Comparison of ENCODE assay signal across 11 mouse cellular contexts in genomic region chr12:116660076-116660475, GRCm38 (mm10).
A peak's percentile ranks its signal among the peaks of the same experiment; 100 is the strongest.
DNase-seq lines count a peak whose midpoint lies in the region; ATAC-seq and TF ChIP-seq lines count a peak whose summit lies in the region.
"Had no signal": no experiment of that assay in that cellular context is flagged by ENCODE, and none has a peak within 500 bp of the region (broad histone marks: within the 10 kb centered on the region; RNA-seq: fewer than 3 reads in every experiment).

No protein-coding gene starts in this region.

- intact Hi-C loops in gastrocnemius, adult 2 months (cut with DNase I), result no loop called here

- TF ChIP-seq CTCF in gastrocnemius, adult 2 months (IDR thresholded peaks at IDR 0.05), result no peak

- H3K4me3 ChIP-seq in neural tube, embryonic 11.5 days (ENCODE audit: low read depth, low read length), result no peak overlapping the region
- H3K4me3 ChIP-seq in midbrain, embryonic 13.5 days (replicated peaks), result no peak overlapping the region
- no peak overlapping the region for H3K4me3 ChIP-seq in gastrocnemius, adult 2 months
- H3K4me3 ChIP-seq: heart, embryonic 15.5 days had no signal

- H3K27me3 ChIP-seq in neural tube, embryonic 11.5 days (ENCODE audit: control insufficient read depth, insufficient read depth, low read length), result no peaks in the 10 kb centered on the region
- no peaks in the 10 kb centered on the region for H3K27me3 ChIP-seq in midbrain, embryonic 13.5 days
- H3K27me3 ChIP-seq: heart, embryonic 15.5 days had no signal

- peaks cover 4% of the 10 kb centered on the region; the same call in 1 of the 2 replicates for H3K4me1 ChIP-seq in neural tube, embryonic 11.5 days (ENCODE audit: control insufficient read depth, insufficient read depth, low read length)
- H3K4me1 ChIP-seq in midbrain, embryonic 13.5 days (replicated peaks), result peaks cover 13% of the 10 kb centered on the region
- H3K4me1 ChIP-seq: heart, embryonic 15.5 days had no signal

- no peak overlapping the region for H3K9ac ChIP-seq in neural tube, embryonic 11.5 days (ENCODE audit: low read length)
- H3K9ac ChIP-seq in midbrain, embryonic 13.5 days (replicated peaks), result no peak overlapping the region
- H3K9ac ChIP-seq: heart, embryonic 15.5 days; lung, embryonic 14.5 days had no signal

- peak; percentile 13 for DNase-seq in embryo, embryonic 10.5 days (ENCODE audit: low spot score)
- no peak for DNase-seq in embryo, embryonic 9.5 days (ENCODE audit: extremely low spot score)
- peak; percentile 20 for DNase-seq in neural tube, embryonic 11.5 days (ENCODE audit: low spot score)
- no peak for DNase-seq in neural tube, embryonic 10.5 days (ENCODE audit: extremely low spot score, low spot score)
- peak; percentile 58 to 75 for DNase-seq in thymus, postnatal 36 days
- no peak for DNase-seq in gastrocnemius, adult 2 months
- DNase-seq: kidney, postnatal 10 days; lung, embryonic 14.5 days had no signal

- no peak overlapping the region for H3K27ac ChIP-seq in neural tube, embryonic 11.5 days (ENCODE audit: low read depth, low read length)
- H3K27ac ChIP-seq in midbrain, embryonic 13.5 days, result peak overlapping the region; percentile 48; the same call in 1 of the 2 replicates
- H3K27ac ChIP-seq in gastrocnemius, adult 2 months, result no peak overlapping the region
- H3K27ac ChIP-seq: heart, embryonic 15.5 days had no signal

- H3K9me3 ChIP-seq in neural tube, embryonic 11.5 days (ENCODE audit: control insufficient read depth, low read length), result no peaks in the 10 kb centered on the region
- no peaks in the 10 kb centered on the region for H3K9me3 ChIP-seq in midbrain, embryonic 13.5 days
- H3K9me3 ChIP-seq: heart, embryonic 15.5 days had no signal

- ATAC-seq in neural tube, embryonic 11.5 days (ENCODE audit: insufficient read depth, low FRiP score, low TSS enrichment), result no peak
- peak; percentile 43; the same call in 1 of the 2 replicates for ATAC-seq in midbrain, embryonic 13.5 days
- no peak for ATAC-seq in monocyte, adult 5-6 weeks (replicated peaks; ENCODE audit: insufficient number of reproducible peaks, low FRiP score, low TSS enrichment, poor library complexity, severe bottlenecking)

- no peak overlapping the region for H3K4me2 ChIP-seq in neural tube, embryonic 11.5 days (ENCODE audit: low read depth)
- 0 out of 2 replicates have a peak overlapping the region, but pooled peaks have one; percentile 3 for H3K4me2 ChIP-seq in midbrain, embryonic 13.5 days (replicated peaks)
- H3K4me2 ChIP-seq: heart, embryonic 15.5 days; lung, embryonic 14.5 days had no signal

- WGBS in neural tube, embryonic 11.5 days, result 18% methylated on average over 7 of the region's 7 CpGs
- 12% methylated on average over 7 of the region's 7 CpGs for WGBS in midbrain, embryonic 13.5 days

- no peaks in the 10 kb centered on the region for H3K36me3 ChIP-seq in neural tube, embryonic 11.5 days (ENCODE audit: control insufficient read depth, insufficient read depth, low read length)
- no peaks in the 10 kb centered on the region for H3K36me3 ChIP-seq in midbrain, embryonic 13.5 days
- H3K36me3 ChIP-seq: heart, embryonic 15.5 days had no signal

Comparison
In these comparisons a context has a peak if more than half of its experiments do, and no peak if none do; other contexts are left out.
1. DNase-seq: peak in embryo, embryonic 10.5 days (single experiment), neural tube, embryonic 11.5 days (single experiment) and thymus, postnatal 36 days (2 of 2); none in embryo, embryonic 9.5 days (single experiment), neural tube, embryonic 10.5 days (single experiment) and gastrocnemius, adult 2 months (single experiment).